Mouse (Mus musculus) hindbrain, embryonic 11.5 days (tissue): Measurements from ENCODE around the gene Prickle1. TPM values are rescaled to one million over a fixed set of nuclear protein-coding genes. Genes with fewer than 3 reads are reported as not detected.

ENCODE experiments used
- ATAC-seq: fragments of 200-750 bp; cut with Nextera tagmentation; 2 replicates; pipeline ENCODE4 v1.8.0; 2017; ENCODE audit warnings: mild to moderate bottlenecking, moderate TSS enrichment, moderate library complexity; ENCODE audit not compliant: low FRiP score
- DNase-seq: peaks from one replicate; pipeline ENCODE4 v3.0.0-alpha.2; 2015; ENCODE audit warnings: low spot score
- H3K27ac ChIP-seq: fragments of 300-500 bp; sonication (generic); 2 replicates; pipeline ENCODE4 v1.5.1; 2014; ENCODE audit warnings: mild to moderate bottlenecking, low read depth, low read length
- H3K27me3 ChIP-seq: fragments of 300-500 bp; sonication (generic); 2 replicates; pipeline ENCODE4 v1.6.1; 2014; ENCODE audit warnings: mild to moderate bottlenecking, low read length, moderate library complexity, mixed read lengths; ENCODE audit not compliant: control insufficient read depth, insufficient read depth
- H3K36me3 ChIP-seq: fragments of 300-500 bp; sonication (generic); 2 replicates; pipeline ENCODE4 v1.6.1; 2014; ENCODE audit warnings: mild to moderate bottlenecking, low read length, moderate library complexity, mixed read lengths; ENCODE audit not compliant: control insufficient read depth, insufficient read depth
- H3K4me1 ChIP-seq: fragments of 300-500 bp; sonication (generic); replicated peaks from 2 replicates; pipeline ENCODE4 v1.6.1; 2014; ENCODE audit warnings: low read length, mixed read lengths; ENCODE audit not compliant: control insufficient read depth, insufficient read depth
- H3K4me2 ChIP-seq: fragments of 300-500 bp; sonication (generic); replicated peaks from 2 replicates; pipeline ENCODE4 v1.6.1; 2014; ENCODE audit warnings: mild to moderate bottlenecking, low read depth, low read length
- H3K4me3 ChIP-seq: fragments of 300-500 bp; sonication (generic); 2 replicates; pipeline ENCODE4 v1.5.1; 2014; ENCODE audit warnings: low read depth, low read length
- H3K9ac ChIP-seq: fragments of 300-500 bp; sonication (generic); 2 replicates; pipeline ENCODE4 v1.6.1; 2014; ENCODE audit warnings: low read depth, low read length
- H3K9me3 ChIP-seq: fragments of 300-500 bp; sonication (generic); 2 replicates; pipeline ENCODE4 v1.6.1; 2016; ENCODE audit warnings: low read length; ENCODE audit not compliant: control insufficient read depth
- WGBS: fragments of 180-500 bp; shearing (Covaris S2); extraction: QIAGEN DNeasy Blood & Tissue Kit; methylation state at CpG from one replicate; pipeline ENCODE4 v1.1.7; 2014; 5-methylcytosine and 5-hydroxymethylcytosine counted together
- polyA plus RNA-seq: library from polyadenylated mRNA; unstranded; fragments of >200 nt; fragmentation: Nextera tagmentation; extraction: Ambion mirVana; gene quantifications from 2 replicates; pipeline ENCODE4 v1.2.1, GENCODE M21; 2014

Gene Prickle1
- polyA plus RNA-seq, 1 experiment from 2014 or later = 17.7 TPM

DNA sequence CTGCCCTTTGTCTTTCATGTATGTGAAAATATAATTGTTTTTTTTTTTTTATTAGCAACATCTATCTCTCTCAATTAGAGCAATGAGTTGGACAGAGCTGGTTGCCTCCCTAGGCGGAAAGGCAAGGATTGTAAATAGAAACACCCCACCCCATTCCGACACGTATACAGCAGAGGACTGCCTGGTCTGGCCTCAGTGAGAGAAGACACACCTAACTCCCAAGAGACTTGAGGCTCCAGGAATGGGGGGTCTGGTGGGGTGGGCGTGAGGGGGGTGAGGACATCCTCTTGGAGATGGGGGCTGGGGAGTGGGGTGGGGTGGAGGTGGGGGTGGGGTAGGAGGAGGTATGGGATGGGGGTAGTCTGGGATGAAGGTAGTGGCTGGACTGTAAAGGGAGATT is 23.9 kb upstream of the Prickle1 start:
- H3K36me3 ChIP-seq = no peaks in the 10 kb centered on the region
- no peak overlapping the region for H3K4me2 ChIP-seq
- no peak for DNase-seq
- 74% methylated on average over 4 of the region's 4 CpGs for WGBS
- no peak overlapping the region for H3K27ac ChIP-seq
- H3K27me3 ChIP-seq = no peaks in the 10 kb centered on the region
- no peak overlapping the region for H3K4me3 ChIP-seq
- ATAC-seq = no peak
- no peaks in the 10 kb centered on the region for H3K9me3 ChIP-seq
- no peaks in the 10 kb centered on the region for H3K4me1 ChIP-seq
- H3K9ac ChIP-seq = no peak overlapping the region

DNA sequence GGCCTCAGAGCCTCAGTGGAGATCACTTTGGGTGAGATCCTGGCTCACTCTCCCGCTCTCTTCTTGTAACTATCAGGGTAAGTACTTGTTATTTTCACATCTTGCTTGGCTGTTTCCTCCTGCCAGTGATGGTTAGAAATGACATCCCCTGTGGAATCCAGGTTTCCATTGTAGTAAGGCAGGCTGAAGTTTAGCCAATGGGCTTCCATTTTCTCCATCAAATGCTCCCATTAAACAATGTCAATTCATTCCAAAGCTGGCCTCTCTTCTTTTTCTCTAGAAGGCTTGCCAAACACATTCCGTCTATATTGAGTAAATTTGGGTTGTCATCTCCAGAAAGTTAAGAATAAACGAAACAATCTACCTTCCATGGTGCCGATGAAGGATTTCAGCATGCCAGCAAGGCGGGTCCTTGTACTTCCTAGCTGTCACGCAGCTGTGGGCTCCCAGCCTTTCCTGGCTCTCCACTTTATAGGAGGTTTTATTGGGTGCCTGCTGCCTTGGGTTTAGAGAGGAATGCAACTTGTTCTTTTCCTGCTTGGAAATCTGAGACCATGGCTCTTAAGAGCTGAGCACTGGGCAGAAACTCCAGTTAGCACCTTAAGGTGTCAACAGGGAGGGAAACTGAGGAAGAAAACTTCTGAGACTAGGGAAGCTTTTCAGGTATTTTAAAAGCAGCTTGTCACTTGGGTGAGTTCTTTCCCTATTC is 22.9 kb upstream of the Prickle1 start:
- Histone ChIP-seq H3K27ac (no peak overlapping the region), H3K9ac (no peak overlapping the region), H3K27me3 (no peaks in the 10 kb centered on the region), H3K4me2 (no peak overlapping the region), H3K4me3 (no peak overlapping the region), H3K9me3 (no peaks in the 10 kb centered on the region), H3K36me3 (no peaks in the 10 kb centered on the region), H3K4me1 (no peaks in the 10 kb centered on the region)
- DNase-seq (no peak), ATAC-seq (no peak)
- WGBS = 89% methylated on average over 6 of the region's 6 CpGs

- H3K4me3 ChIP-seq = no peak overlapping the region
- no peaks in the 10 kb centered on the region for H3K27me3 ChIP-seq
- H3K9me3 ChIP-seq = no peaks in the 10 kb centered on the region
- ATAC-seq = no peak
- H3K36me3 ChIP-seq = no peaks in the 10 kb centered on the region
- no peak overlapping the region for H3K4me2 ChIP-seq
- H3K27ac ChIP-seq = no peak overlapping the region
- DNase-seq = no peak
- 95% methylated on average over 4 of the region's 4 CpGs for WGBS
- H3K4me1 ChIP-seq = no peaks in the 10 kb centered on the region
- no peak overlapping the region for H3K9ac ChIP-seq
Measured at GRCm38 (mm10) chr15:93616277-93616676, 20.6 kb upstream of the Prickle1 start.

DNA sequence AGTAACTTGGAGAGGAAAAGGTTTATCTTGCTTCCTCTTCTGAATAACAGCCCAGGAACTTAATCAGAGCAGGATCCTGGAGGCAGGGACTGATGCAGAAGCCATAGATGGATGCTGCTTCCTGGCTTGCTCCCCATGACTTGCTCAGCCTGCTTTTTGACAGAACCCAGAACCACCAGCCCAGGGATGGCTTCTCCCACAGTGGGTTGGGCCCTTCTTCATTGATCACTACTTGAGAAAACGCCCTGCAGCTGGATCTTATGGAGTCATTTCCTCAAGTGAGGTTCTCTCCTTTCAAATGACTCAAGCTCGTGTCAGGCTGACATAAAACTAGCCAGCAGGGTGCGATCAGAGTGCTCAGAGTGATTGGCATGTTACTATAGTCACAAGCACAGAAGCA is 19.3 kb upstream of the Prickle1 start:
- DNase-seq = no peak
- H3K27me3 ChIP-seq = no peaks in the 10 kb centered on the region
- no peak overlapping the region for H3K9ac ChIP-seq
- ATAC-seq = no peak
- 73% methylated on average over 3 of the region's 3 CpGs for WGBS
- no peak overlapping the region for H3K4me3 ChIP-seq
- no peak overlapping the region for H3K27ac ChIP-seq
- H3K9me3 ChIP-seq = no peaks in the 10 kb centered on the region
- H3K4me1 ChIP-seq = no peaks in the 10 kb centered on the region
- no peak overlapping the region for H3K4me2 ChIP-seq
- no peaks in the 10 kb centered on the region for H3K36me3 ChIP-seq

GRCm38 (mm10) chr15:93613606-93614005 is 17.9 kb upstream of the Prickle1 start:
- WGBS = 70% methylated on average over 3 of the region's 3 CpGs
- no peaks in the 10 kb centered on the region for H3K4me1 ChIP-seq
- no peaks in the 10 kb centered on the region for H3K9me3 ChIP-seq
- no peak overlapping the region for H3K27ac ChIP-seq
- no peaks in the 10 kb centered on the region for H3K27me3 ChIP-seq
- no peak overlapping the region for H3K4me2 ChIP-seq
- ATAC-seq = no peak
- H3K36me3 ChIP-seq = no peaks in the 10 kb centered on the region
- no peak overlapping the region for H3K9ac ChIP-seq
- no peak for DNase-seq
- H3K4me3 ChIP-seq = no peak overlapping the region

- no peak overlapping the region for H3K27ac ChIP-seq
- no peak overlapping the region for H3K4me3 ChIP-seq
- H3K9ac ChIP-seq = no peak overlapping the region
- no peaks in the 10 kb centered on the region for H3K36me3 ChIP-seq
- H3K4me1 ChIP-seq = no peaks in the 10 kb centered on the region
- DNase-seq (no peak), ATAC-seq (no peak)
- no peak overlapping the region for H3K4me2 ChIP-seq
- 91% methylated on average over 16 of the region's 16 CpGs for WGBS
- no peaks in the 10 kb centered on the region for H3K27me3 ChIP-seq
- no peaks in the 10 kb centered on the region for H3K9me3 ChIP-seq
Measured at GRCm38 (mm10) chr15:93611536-93612300, 16.0 kb upstream of the Prickle1 start.

GRCm38 (mm10) chr15:93610721-93611201 is 15.1 kb upstream of the Prickle1 start:
- Histone ChIP-seq H3K27ac (no peak overlapping the region), H3K4me3 (no peak overlapping the region), H3K9ac (no peak overlapping the region), H3K27me3 (no peaks in the 10 kb centered on the region), H3K4me1 (no peaks in the 10 kb centered on the region), H3K9me3 (no peaks in the 10 kb centered on the region), H3K36me3 (no peaks in the 10 kb centered on the region), H3K4me2 (no peak overlapping the region)
- ATAC-seq = no peak
- WGBS = 77% methylated on average over 19 of the region's 19 CpGs
- no peak for DNase-seq

- DNase-seq = no peak
Measured at GRCm38 (mm10) chr15:93610288-93610687, 14.6 kb upstream of the Prickle1 start.

DNA sequence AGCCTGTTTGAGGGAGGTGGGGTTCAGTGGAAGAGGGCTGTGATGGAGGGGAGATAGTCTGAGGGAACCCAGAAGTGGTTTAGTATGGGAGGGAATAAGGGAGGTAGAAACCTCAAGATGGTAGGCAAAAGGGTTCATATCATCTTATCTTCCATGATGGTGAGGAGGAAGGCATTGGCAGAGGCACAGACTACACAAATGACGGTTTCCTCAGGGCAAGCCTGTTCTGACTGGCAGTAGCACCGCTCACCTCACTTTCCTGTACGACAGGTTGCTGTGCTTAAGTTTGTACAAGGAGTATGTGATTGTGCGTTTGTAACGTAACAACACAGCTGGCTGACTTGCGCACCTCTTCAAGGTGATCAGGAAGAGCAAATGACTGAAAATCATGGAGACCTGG is 7.2 kb upstream of the Prickle1 start:
- Histone ChIP-seq H3K4me3 (no peak overlapping the region), H3K27me3 (no peaks in the 10 kb centered on the region), H3K9me3 (no peaks in the 10 kb centered on the region), H3K4me2 (no peak overlapping the region), H3K4me1 (no peaks in the 10 kb centered on the region), H3K9ac (no peak overlapping the region), H3K27ac (no peak overlapping the region), H3K36me3 (no peaks in the 10 kb centered on the region)
- 91% methylated on average over 6 of the region's 6 CpGs for WGBS
- ATAC-seq = no peak
- DNase-seq = no peak

More at GRCm38 (mm10) chr15:93610288-93610687, 14.6 kb upstream of the Prickle1 start:
- H3K9me3 ChIP-seq = no peaks in the 10 kb centered on the region
- ATAC-seq = no peak
- H3K4me2 ChIP-seq = no peak overlapping the region
- WGBS = 88% methylated on average over 18 of the region's 18 CpGs
- no peak overlapping the region for H3K27ac ChIP-seq
- H3K4me1 ChIP-seq = no peaks in the 10 kb centered on the region
- H3K27me3 ChIP-seq = no peaks in the 10 kb centered on the region
- H3K9ac ChIP-seq = no peak overlapping the region
- H3K36me3 ChIP-seq = no peaks in the 10 kb centered on the region
- no peak overlapping the region for H3K4me3 ChIP-seq
